Mouse (Mus musculus): ENCODE measurements around the gene Pmel. TPM values are rescaled to one million over a fixed set of nuclear protein-coding genes. Genes with fewer than 3 reads are reported as not detected.

The Pmel gene
- polyA plus RNA-seq, 1 experiment from 2014 or later = 5.8 TPM

GRCm38 (mm10) chr10:128743235-128743634 is 39.2 kb downstream of the Pmel start:
- H3K4me1 ChIP-seq (replicated peaks; ENCODE audit: control insufficient read depth, insufficient read depth, low read length) = 0 out of 2 replicates have a peak, but pooled peaks cover 4% of the 10 kb centered on the region
- H3K36me3 ChIP-seq (ENCODE audit: control insufficient read depth, insufficient read depth, low read length) = no peaks in the 10 kb centered on the region
- peak overlapping the region; percentile 52 for H3K4me3 ChIP-seq (ENCODE audit: low read depth, low read length)
- peak overlapping the region; percentile 93 for H3K4me2 ChIP-seq (replicated peaks; ENCODE audit: low read depth, low read length)
- no peak overlapping the region; the same call in 1 of the 2 replicates for H3K9ac ChIP-seq (ENCODE audit: low read depth, low read length)
- H3K9me3 ChIP-seq (ENCODE audit: control insufficient read depth, low read length) = no peaks in the 10 kb centered on the region
- H3K27me3 ChIP-seq (ENCODE audit: control insufficient read depth, insufficient read depth, low read length) = peaks cover 29% of the 10 kb centered on the region
- no peak overlapping the region for H3K27ac ChIP-seq (ENCODE audit: low read depth, low read length)
- WGBS = 9% methylated on average over 7 of the region's 7 CpGs
- DNase-seq (ENCODE audit: low spot score) (peak; percentile 31), ATAC-seq (ENCODE audit: low FRiP score) (no peak)

DNA sequence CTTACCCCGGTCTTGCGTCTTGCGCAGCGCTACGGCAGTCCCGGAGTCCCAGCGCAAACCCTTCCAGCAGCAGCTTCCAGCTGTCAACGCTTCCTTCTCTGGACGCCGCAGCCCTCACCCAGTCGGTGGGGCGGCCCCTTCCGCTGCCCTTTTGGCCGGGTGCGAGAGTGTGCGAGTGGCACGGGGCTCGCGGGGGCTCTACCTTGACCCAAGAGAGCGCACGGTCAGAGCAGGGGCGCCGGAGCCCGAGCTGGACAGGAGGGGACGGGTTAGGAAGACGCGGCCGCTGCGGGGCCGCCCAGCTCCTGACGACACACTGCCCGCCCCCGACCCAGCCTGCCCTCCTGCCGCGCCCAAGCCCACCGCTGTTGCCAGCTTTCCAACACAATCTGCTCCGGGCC is 39.8 kb downstream of the Pmel start:
- Histone ChIP-seq H3K9ac (ENCODE audit: low read depth, low read length) (peak overlapping the region; percentile 71), H3K36me3 (ENCODE audit: control insufficient read depth, insufficient read depth, low read length) (no peaks in the 10 kb centered on the region), H3K4me2 (replicated peaks; ENCODE audit: low read depth, low read length) (peak overlapping the region; percentile 93), H3K27ac (ENCODE audit: low read depth, low read length) (no peak overlapping the region), H3K27me3 (ENCODE audit: control insufficient read depth, insufficient read depth, low read length) (peaks cover 29% of the 10 kb centered on the region), H3K4me1 (replicated peaks; ENCODE audit: control insufficient read depth, insufficient read depth, low read length) (0 out of 2 replicates have a peak, but pooled peaks cover 4% of the 10 kb centered on the region), H3K9me3 (ENCODE audit: control insufficient read depth, low read length) (no peaks in the 10 kb centered on the region), H3K4me3 (ENCODE audit: low read depth, low read length) (peak overlapping the region; percentile 52)
- WGBS = 1% methylated on average over 23 of the region's 37 CpGs
- DNase-seq (ENCODE audit: low spot score) (peak; percentile 63), ATAC-seq (ENCODE audit: low FRiP score) (no peak)

DNA sequence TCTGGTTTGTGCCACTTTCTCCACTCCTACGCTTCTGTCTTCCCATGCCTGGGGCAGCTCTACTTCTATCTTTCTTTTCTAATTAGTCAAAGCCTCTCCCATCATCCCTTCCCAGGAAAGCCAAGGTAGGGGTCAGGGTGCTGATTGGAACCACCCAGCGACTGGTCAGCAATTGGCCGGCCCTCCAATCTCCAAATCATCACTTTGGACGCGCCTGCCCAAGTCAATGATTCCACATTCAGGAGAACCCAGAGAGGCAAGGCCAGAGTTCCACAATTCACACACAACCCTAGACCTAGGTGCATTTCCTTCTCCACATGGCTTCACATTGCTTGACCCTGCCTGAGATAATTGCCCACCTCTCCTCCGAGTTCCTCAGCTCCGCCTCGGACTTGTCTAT is 40.2 kb downstream of the Pmel start:
- H3K27me3 ChIP-seq (ENCODE audit: control insufficient read depth, insufficient read depth, low read length) = peaks cover 29% of the 10 kb centered on the region
- WGBS = 14% methylated on average over 8 of the region's 8 CpGs

DNA sequence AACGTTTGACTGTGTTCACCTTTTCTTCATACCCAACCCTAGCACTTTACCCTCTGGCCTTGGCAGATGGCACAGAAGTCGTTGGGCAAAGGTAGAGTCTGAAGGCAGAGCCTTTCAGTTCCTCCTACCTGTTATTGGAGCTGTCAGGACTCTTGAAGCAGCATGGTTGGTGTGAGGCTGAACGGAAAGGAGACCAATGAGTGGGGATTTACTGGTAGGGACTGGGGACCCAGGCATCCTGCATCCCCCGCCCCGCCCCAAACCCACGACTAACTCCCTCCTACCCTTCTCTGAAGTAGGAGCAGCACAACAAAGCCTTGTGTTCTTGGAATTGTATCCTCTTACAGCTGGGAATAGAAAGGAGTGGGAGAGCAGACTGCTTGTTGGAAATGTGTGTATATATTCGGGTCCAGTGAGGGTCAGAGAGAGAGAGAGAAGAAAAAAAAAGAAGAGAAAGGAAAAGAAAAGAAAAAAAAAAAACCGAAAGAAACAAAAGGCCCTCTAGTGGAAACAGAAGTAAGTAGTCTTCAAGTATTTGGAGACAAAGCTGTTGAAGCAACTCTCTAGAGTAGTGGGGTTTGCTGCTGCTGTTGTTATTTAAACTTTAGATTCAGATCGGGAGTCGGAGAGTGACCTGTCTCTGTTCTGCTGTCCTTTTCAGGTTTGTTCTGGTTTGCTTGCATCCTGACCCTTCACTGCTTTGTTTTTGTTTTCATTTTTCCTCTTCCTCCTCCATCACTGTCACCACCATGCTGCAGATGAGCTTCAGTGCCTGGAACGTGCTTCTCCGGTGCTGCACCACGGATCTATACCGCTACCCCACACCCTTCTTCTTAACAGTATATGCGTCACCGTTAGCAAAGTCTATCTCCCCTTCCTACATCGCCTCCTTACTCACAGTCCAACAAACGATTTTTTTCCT is 40.9 kb downstream of the Pmel start, which contains the start of gene Dgka:
TSS of gene Dgka (minus strand) at position 176 of the 922 bp plus-strand sequence.
- peak within 1 kb of the TSS; percentile 71 for H3K9ac ChIP-seq (ENCODE audit: low read depth, low read length)
- H3K9me3 ChIP-seq (ENCODE audit: control insufficient read depth, low read length) = no peaks in the 10 kb centered on the region
- H3K4me3 ChIP-seq (ENCODE audit: low read depth, low read length) = peak within 1 kb of the TSS; percentile 52
- DNase-seq (ENCODE audit: low spot score) = peak; percentile 40
- 0 out of 2 replicates have a peak, but pooled peaks cover 6% of the 10 kb centered on the region for H3K4me1 ChIP-seq (replicated peaks; ENCODE audit: control insufficient read depth, insufficient read depth, low read length)
- no peak within 1 kb of the TSS for H3K27ac ChIP-seq (ENCODE audit: low read depth, low read length)
- no peaks in the 10 kb centered on the region for H3K36me3 ChIP-seq (ENCODE audit: control insufficient read depth, insufficient read depth, low read length)
- peak within 1 kb of the TSS; percentile 93 for H3K4me2 ChIP-seq (replicated peaks; ENCODE audit: low read depth, low read length)
- peaks cover 29% of the 10 kb centered on the region for H3K27me3 ChIP-seq (ENCODE audit: control insufficient read depth, insufficient read depth, low read length)
- ATAC-seq (ENCODE audit: low FRiP score) = no peak
- WGBS = 20% methylated on average over 18 of the region's 18 CpGs

More for the DNA sequence above, 40.2 kb downstream of the Pmel start:
- Histone ChIP-seq H3K9ac (ENCODE audit: low read depth, low read length) (peak overlapping the region; percentile 71), H3K4me1 (replicated peaks; ENCODE audit: control insufficient read depth, insufficient read depth, low read length) (0 out of 2 replicates have a peak, but pooled peaks cover 4% of the 10 kb centered on the region), H3K4me3 (ENCODE audit: low read depth, low read length) (peak overlapping the region; percentile 52), H3K27ac (ENCODE audit: low read depth, low read length) (no peak overlapping the region), H3K36me3 (ENCODE audit: control insufficient read depth, insufficient read depth, low read length) (no peaks in the 10 kb centered on the region), H3K9me3 (ENCODE audit: control insufficient read depth, low read length) (no peaks in the 10 kb centered on the region), H3K4me2 (replicated peaks; ENCODE audit: low read depth, low read length) (peak overlapping the region; percentile 93)
- DNase-seq (ENCODE audit: low spot score) (peak; percentile 40), ATAC-seq (ENCODE audit: low FRiP score) (no peak)

DNA sequence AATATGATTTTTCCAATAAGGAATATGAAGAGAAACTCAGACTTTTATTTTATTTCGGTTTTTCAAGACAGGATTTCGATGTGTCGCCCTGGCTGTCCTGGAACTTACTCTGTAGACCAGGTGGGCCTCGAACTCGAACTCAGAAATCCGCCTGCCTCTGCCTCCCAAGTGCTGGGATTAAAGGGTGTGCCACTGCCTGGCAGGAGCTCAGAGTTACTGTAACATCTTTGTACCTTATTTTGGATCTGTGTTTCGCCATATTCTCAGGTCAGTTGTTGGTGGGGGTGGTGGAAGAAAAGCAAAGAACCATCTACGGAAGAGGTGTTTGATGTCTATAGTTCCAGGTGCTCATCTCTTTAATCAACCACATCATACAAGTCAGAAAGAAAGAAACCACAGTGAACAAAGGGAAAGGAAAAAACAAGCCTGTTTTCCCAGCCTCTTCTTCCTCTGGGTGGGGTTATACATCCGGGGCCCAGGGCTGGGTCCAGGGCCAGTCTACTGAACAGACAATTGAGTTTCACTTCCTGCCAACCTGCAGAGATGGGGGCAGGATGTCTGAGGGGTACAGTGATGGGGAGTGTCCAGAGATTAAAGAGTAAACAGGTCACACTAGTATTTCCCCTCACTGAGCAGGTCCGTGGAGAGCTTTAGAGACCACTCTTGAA is 42.1 kb downstream of the Pmel start:
- H3K36me3 ChIP-seq (ENCODE audit: control insufficient read depth, insufficient read depth, low read length) = no peaks in the 10 kb centered on the region
- no peak overlapping the region for H3K4me2 ChIP-seq (replicated peaks; ENCODE audit: low read depth, low read length)
- no peak overlapping the region for H3K9ac ChIP-seq (ENCODE audit: low read depth, low read length)
- H3K4me1 ChIP-seq (replicated peaks; ENCODE audit: control insufficient read depth, insufficient read depth, low read length) = 0 out of 2 replicates have a peak, but pooled peaks cover 6% of the 10 kb centered on the region
- ATAC-seq (ENCODE audit: low FRiP score) (no peak), DNase-seq (ENCODE audit: low spot score) (no peak)
- WGBS = 91% methylated on average over 10 of the region's 10 CpGs
- H3K27me3 ChIP-seq (ENCODE audit: control insufficient read depth, insufficient read depth, low read length) = peaks cover 29% of the 10 kb centered on the region
- no peak overlapping the region for H3K27ac ChIP-seq (ENCODE audit: low read depth, low read length)
- H3K4me3 ChIP-seq (ENCODE audit: low read depth, low read length) = no peak overlapping the region
- no peaks in the 10 kb centered on the region for H3K9me3 ChIP-seq (ENCODE audit: control insufficient read depth, low read length)

- DNase-seq (ENCODE audit: low spot score) = no peak
- peak overlapping the region; percentile 68 for H3K9ac ChIP-seq (ENCODE audit: low read depth, low read length)
- WGBS = 48% methylated on average over 9 of the region's 9 CpGs
These were observed 43.1 kb downstream of the Pmel start for GRCm38 (mm10) chr10:128746972-128747645.

DNA sequence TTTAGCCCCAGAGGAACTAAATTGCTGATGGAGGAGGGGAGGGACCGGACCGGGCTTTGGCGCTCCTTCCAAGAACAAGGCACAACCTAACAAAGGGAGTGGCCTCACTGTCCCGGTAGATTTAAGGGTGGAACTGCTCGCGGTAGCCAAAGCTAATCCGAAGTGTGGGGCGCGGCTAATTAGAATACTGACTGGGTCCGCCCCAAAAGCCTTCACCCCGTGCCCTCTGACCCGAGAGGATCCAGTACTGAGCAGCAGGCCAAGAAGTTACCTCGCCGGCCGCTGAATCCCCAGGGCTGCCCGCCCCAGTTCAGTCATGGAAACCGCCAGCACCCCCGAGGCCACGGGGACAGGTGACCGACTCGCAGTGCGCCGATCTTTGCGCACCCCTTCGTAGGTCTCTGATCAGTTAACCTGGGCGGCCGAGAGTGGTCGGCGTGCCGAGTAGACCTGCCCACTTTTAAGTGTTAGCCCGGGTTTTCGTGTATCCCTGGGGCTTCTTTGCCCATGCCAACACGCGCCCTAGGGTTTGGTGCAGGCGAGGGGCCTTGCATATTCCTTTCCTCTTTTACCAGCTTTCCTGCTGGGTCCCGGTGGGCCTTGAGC is 43.8 kb downstream of the Pmel start, which contains the start of gene Pym1:
TSS of gene Pym1 (plus strand) at position 244 of the 606 bp plus-strand sequence.
- Histone ChIP-seq H3K4me1 (replicated peaks; ENCODE audit: control insufficient read depth, insufficient read depth, low read length) (0 out of 2 replicates have a peak, but pooled peaks cover 6% of the 10 kb centered on the region), H3K9ac (ENCODE audit: low read depth, low read length) (peak within 1 kb of the TSS; percentile 68), H3K4me3 (ENCODE audit: low read depth, low read length) (peak within 1 kb of the TSS; percentile 76), H3K9me3 (ENCODE audit: control insufficient read depth, low read length) (no peaks in the 10 kb centered on the region), H3K4me2 (replicated peaks; ENCODE audit: low read depth, low read length) (peak within 1 kb of the TSS; percentile 81), H3K27ac (ENCODE audit: low read depth, low read length) (peak within 1 kb of the TSS; percentile 96), H3K36me3 (ENCODE audit: control insufficient read depth, insufficient read depth, low read length) (no peaks in the 10 kb centered on the region), H3K27me3 (ENCODE audit: control insufficient read depth, insufficient read depth, low read length) (peaks cover 18% of the 10 kb centered on the region)
- ATAC-seq (ENCODE audit: low FRiP score) (peak; percentile 65), DNase-seq (ENCODE audit: low spot score) (peak; percentile 67)
- WGBS = under 1% methylated on average over 36 of the region's 36 CpGs

More at GRCm38 (mm10) chr10:128746972-128747645, 43.1 kb downstream of the Pmel start:
- no peak for ATAC-seq (ENCODE audit: low FRiP score)
- Histone ChIP-seq H3K27me3 (ENCODE audit: control insufficient read depth, insufficient read depth, low read length) (peaks cover 24% of the 10 kb centered on the region), H3K36me3 (ENCODE audit: control insufficient read depth, insufficient read depth, low read length) (no peaks in the 10 kb centered on the region), H3K4me3 (ENCODE audit: low read depth, low read length) (peak overlapping the region; percentile 76), H3K9me3 (ENCODE audit: control insufficient read depth, low read length) (no peaks in the 10 kb centered on the region), H3K4me1 (replicated peaks; ENCODE audit: control insufficient read depth, insufficient read depth, low read length) (0 out of 2 replicates have a peak, but pooled peaks cover 6% of the 10 kb centered on the region), H3K27ac (ENCODE audit: low read depth, low read length) (peak overlapping the region; percentile 96), H3K4me2 (replicated peaks; ENCODE audit: low read depth, low read length) (peak overlapping the region; percentile 81)

All from hindbrain, embryonic 11.5 days (tissue).